ENCODE assay signal across 25 mouse cellular contexts in genomic region chr9:111383046-111383445, GRCm38 (mm10). TPM values are rescaled to one million over a fixed set of nuclear protein-coding genes. Genes with fewer than 3 reads are reported as not detected.
DNase-seq lines count a peak whose midpoint lies in the region; TF ChIP-seq lines count a peak whose summit lies in the region.
"Had no signal": no experiment of that assay in that cellular context is flagged by ENCODE, and none has a peak within 500 bp of the region (broad histone marks: within the 10 kb centered on the region; RNA-seq: fewer than 3 reads in every experiment).

No protein-coding gene starts in this region.

- TF ChIP-seq POLR2A in cortical plate, adult 2 months (IDR thresholded peaks at IDR 0.05; ENCODE audit: extremely low read depth, insufficient read depth, low read length), result no peak
- no peak for TF ChIP-seq POLR2A in olfactory bulb, adult 2 months (IDR thresholded peaks at IDR 0.05; ENCODE audit: insufficient read depth, low read depth, low read length)

- H3K4me3 ChIP-seq in layer of hippocampus, adult 2 months, result no peak overlapping the region
- no peak overlapping the region for H3K4me3 ChIP-seq in cortical plate, adult 2 months (ENCODE audit: insufficient read depth, low read length)
- H3K4me3 ChIP-seq in olfactory bulb, adult 2 months (ENCODE audit: insufficient read depth, low read depth, low read length), result no peak overlapping the region
- H3K4me3 ChIP-seq: forebrain, embryonic 10.5 days; forebrain, embryonic 13.5 days; gastrocnemius, adult 2 months; heart, embryonic 12.5 days; heart, embryonic 15.5 days; hindbrain, embryonic 10.5 days; hindbrain, embryonic 13.5 days had no signal

- DNase-seq in heart, adult 11 months, result peak; percentile 80
- DNase-seq in heart, adult 8-10 months (ENCODE audit: low spot score), result no peak
- no peak for DNase-seq in layer of hippocampus, adult 2 months (ENCODE audit: low spot score in 2 of 2)
- DNase-seq in layer of hippocampus, postnatal 10 days (ENCODE audit: low spot score in 2 of 2), result no peak
- no peak for DNase-seq in lung, postnatal 25 days (ENCODE audit: low spot score)
- DNase-seq: adrenal gland, adult 2 months; adrenal gland, postnatal 14 days; cerebellum, adult 11-12 months; cerebellum, adult 8-10 months; gastrocnemius, adult 2 months; gastrocnemius, postnatal 14 days; heart, adult 18-20 months; heart, postnatal 10 days; heart, postnatal 36 days had no signal

- TF ChIP-seq CTCF in layer of hippocampus, adult 2 months (conservative IDR thresholded peaks at IDR 0.05), result no peak
- TF ChIP-seq CTCF in cortical plate, adult 2 months (IDR thresholded peaks at IDR 0.05; ENCODE audit: extremely low read depth, insufficient read depth, low read length), result no peak
- no peak for TF ChIP-seq CTCF in olfactory bulb, adult 2 months (IDR thresholded peaks at IDR 0.05; ENCODE audit: insufficient read depth, low read depth, low read length)

- WGBS in olfactory bulb, adult 2 months, result 86% methylated on average over 3 of the region's 3 CpGs

- peak overlapping the region; percentile 88 for H3K27ac ChIP-seq in layer of hippocampus, adult 2 months
- H3K27ac ChIP-seq in cortical plate, adult 2 months (ENCODE audit: insufficient read depth, low read length), result 0 out of 2 replicates have a peak overlapping the region, but pooled peaks have one; percentile 4
- H3K27ac ChIP-seq in olfactory bulb, adult 2 months (ENCODE audit: insufficient read depth, low read depth, low read length), result peak overlapping the region; percentile 97
- H3K27ac ChIP-seq: forebrain, embryonic 10.5 days; gastrocnemius, adult 2 months; heart, embryonic 15.5 days; hindbrain, embryonic 10.5 days had no signal

- peaks cover 18% of the 10 kb centered on the region for H3K4me1 ChIP-seq in cortical plate, adult 2 months (ENCODE audit: control insufficient read depth, insufficient read depth, low read length)
- H3K4me1 ChIP-seq in olfactory bulb, adult 2 months (ENCODE audit: control insufficient read depth, insufficient read depth, low read length), result peaks cover 24% of the 10 kb centered on the region

RNA-seq across cellular contexts. Expression of gene Dclk3, which starts 55.8 kb away (rescaled TPM):
- total RNA-seq in heart, adult 8-10 months (2022), result under 1 TPM; 0.16 to 0.37 (median 0.22) TPM
- 10 to 100 TPM; 14.4 to 19.3 TPM for total RNA-seq in layer of hippocampus, adult 2 months (2021)
- 10 to 100 TPM in 1 of 2 experiments, 1 to 10 TPM in 1; 8.6 to 10.6 TPM for total RNA-seq in layer of hippocampus, postnatal 10 days (2021)
- polyA plus RNA-seq in cortical plate, adult 2 months (2012; rRNA removed), result 24.8 and 28.7 TPM in 2 replicates
- not detected in 2 replicates for polyA plus RNA-seq in olfactory bulb, adult 2 months (2012; ENCODE audit: insufficient read depth, insufficient read length, low replicate concordance, missing spikeins)
- total RNA-seq: MEL had no signal
- polyA plus RNA-seq: C2C12; CD4-positive, CD25-positive, alpha-beta regulatory T cell, adult 4 months had no signal

Comparison
In these comparisons a context has a peak if more than half of its experiments do, and no peak if none do; other contexts are left out.
1. H3K27ac ChIP-seq: peak in every context shown above with its lines; median percentile 97 in olfactory bulb, adult 2 months; 88 in layer of hippocampus, adult 2 months; 4 in cortical plate, adult 2 months.
2. RNA of gene Dclk3, which starts 55.8 kb away (total RNA-seq): 14.4 to 19.3 TPM in layer of hippocampus, adult 2 months and 8.6 to 10.6 TPM in layer of hippocampus, postnatal 10 days; 0.16 to 0.37 TPM in heart, adult 8-10 months; every median in the first group is over 4 times any median in the second.